Mouse (Mus musculus) stomach, embryonic 16.5 days (tissue): ENCODE data around the gene Fgfr1op2. TPM values are rescaled to one million over a fixed set of nuclear protein-coding genes. Genes with fewer than 3 reads are reported as not detected.
"Not testable (repeated sequence)": the region's sequence is repeated elsewhere in the genome, so short reads cannot be mapped to it uniquely, and the experiment has no call there.

Experiments
- ATAC-seq: fragments of 200-750 bp; cut with Nextera tagmentation; 2 replicates; pipeline ENCODE4 v1.8.0; 2017; ENCODE audit warnings: moderate number of reproducible peaks, moderate TSS enrichment; ENCODE audit not compliant: insufficient read depth, low FRiP score
- H3K27ac ChIP-seq: fragments of 300-500 bp; sonication (generic); 2 replicates; pipeline ENCODE4 v1.5.1; 2014; ENCODE audit warnings: low read length
- H3K27me3 ChIP-seq: fragments of 300-500 bp; sonication (generic); 2 replicates; pipeline ENCODE4 v1.6.1; 2014; ENCODE audit warnings: low read length, control low read depth, mixed read lengths; ENCODE audit not compliant: control insufficient read depth, insufficient read depth
- H3K36me3 ChIP-seq: fragments of 300-500 bp; sonication (generic); 2 replicates; pipeline ENCODE4 v1.6.1; 2014; ENCODE audit warnings: low read length; ENCODE audit not compliant: control insufficient read depth, insufficient read depth
- H3K4me1 ChIP-seq: fragments of 300-500 bp; sonication (generic); 2 replicates; pipeline ENCODE4 v1.6.1; 2014; ENCODE audit warnings: low read length, control low read depth, mixed read lengths; ENCODE audit not compliant: control insufficient read depth, insufficient read depth
- H3K4me2 ChIP-seq: fragments of 300-500 bp; sonication (generic); 2 replicates; pipeline ENCODE4 v1.6.1; 2014; ENCODE audit warnings: low read depth, low read length, mixed read lengths
- H3K4me3 ChIP-seq: fragments of 300-500 bp; sonication (generic); replicated peaks from 2 replicates; pipeline ENCODE4 v1.5.1; 2014; ENCODE audit warnings: mild to moderate bottlenecking, low read length
- H3K9ac ChIP-seq: fragments of 300-500 bp; sonication (generic); 2 replicates; pipeline ENCODE4 v1.6.1; 2014; ENCODE audit warnings: low read length
- H3K9me3 ChIP-seq: fragments of 300-500 bp; sonication (generic); replicated peaks from 2 replicates; pipeline ENCODE4 v1.6.1; 2016; ENCODE audit warnings: low read length, control low read depth; ENCODE audit not compliant: control insufficient read depth
- WGBS: fragments of 180-500 bp; shearing (Covaris S2); extraction: QIAGEN DNeasy Blood & Tissue Kit; methylation state at CpG from one replicate; pipeline ENCODE4 v1.1.7; 2014; 5-methylcytosine and 5-hydroxymethylcytosine counted together
- polyA plus RNA-seq: library from polyadenylated mRNA; unstranded; fragments of >200 nt; fragmentation: Nextera tagmentation; extraction: Ambion mirVana; gene quantifications from 2 replicates; pipeline ENCODE4 v1.2.1, GENCODE M21; 2015

Fgfr1op2 gene
- polyA plus RNA-seq, 1 experiment from 2014 or later = 98.8 TPM

DNA sequence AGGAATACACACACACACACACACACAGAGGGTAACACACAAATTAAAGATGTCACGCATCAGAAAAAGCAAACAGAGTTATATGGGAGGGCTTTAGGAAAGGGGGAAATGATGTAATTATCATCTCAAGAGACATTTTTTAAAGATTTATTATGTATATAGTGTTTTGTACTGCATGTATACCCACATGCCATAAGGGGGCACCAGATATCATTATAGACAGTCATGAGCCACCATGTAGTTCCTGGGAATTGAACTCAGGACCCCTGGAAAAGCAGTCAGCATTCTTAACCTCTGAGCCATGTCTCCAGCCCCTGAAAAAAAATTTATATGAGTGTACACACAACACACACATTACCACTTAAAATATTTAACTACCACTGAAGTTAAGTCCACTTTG, 32.4 kb upstream of the Fgfr1op2 start:
- 88% methylated on average over 1 of the region's 1 CpGs for WGBS
- no peak for ATAC-seq
- H3K9ac ChIP-seq = no peak overlapping the region
- H3K36me3 ChIP-seq = peaks cover 7% of the 10 kb centered on the region; the same call in 1 of the 2 replicates
- H3K4me1 ChIP-seq = no peaks in the 10 kb centered on the region
- no peak overlapping the region for H3K4me2 ChIP-seq
- H3K27me3 ChIP-seq = no peaks in the 10 kb centered on the region
- no peaks in the 10 kb centered on the region for H3K9me3 ChIP-seq
- H3K4me3 ChIP-seq = no peak overlapping the region
- no peak overlapping the region for H3K27ac ChIP-seq

DNA sequence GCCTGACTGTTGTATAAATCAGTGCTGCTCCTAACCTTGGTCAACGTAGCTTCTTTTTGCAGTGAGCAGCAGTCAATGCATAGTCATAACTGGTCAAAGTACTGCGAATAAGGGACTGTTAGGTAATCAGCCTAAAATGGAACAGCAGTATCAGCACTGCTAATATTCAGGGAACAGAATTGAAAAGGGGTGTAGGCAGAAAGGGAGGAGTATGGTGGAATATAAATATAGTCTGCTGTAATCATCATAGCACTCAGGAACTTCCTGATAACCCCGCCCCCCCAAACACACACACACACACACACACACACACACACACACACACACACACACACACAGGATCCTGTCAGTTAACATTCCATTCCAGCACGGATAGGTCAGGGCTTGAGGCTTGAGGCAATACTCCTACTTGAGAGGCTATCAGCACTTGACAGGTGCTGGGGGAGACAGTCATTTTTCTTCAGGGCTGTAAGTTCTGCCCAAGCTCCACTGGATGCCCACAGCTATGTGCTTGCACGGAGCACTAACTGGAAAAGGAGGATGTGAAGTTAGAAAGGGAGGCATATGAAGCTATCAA, 31.6 kb upstream of the Fgfr1op2 start:
- H3K27me3 ChIP-seq = no peaks in the 10 kb centered on the region
- H3K36me3 ChIP-seq = peaks cover 11% of the 10 kb centered on the region
- H3K4me1 ChIP-seq = no peaks in the 10 kb centered on the region
- no peaks in the 10 kb centered on the region for H3K9me3 ChIP-seq
- H3K4me2 ChIP-seq = no peak overlapping the region
- H3K9ac ChIP-seq = no peak overlapping the region
- H3K27ac ChIP-seq = no peak overlapping the region
- ATAC-seq = no peak; the same call in 1 of the 2 replicates
- no peak overlapping the region for H3K4me3 ChIP-seq
- WGBS = 70% methylated on average over 5 of the region's 5 CpGs

DNA sequence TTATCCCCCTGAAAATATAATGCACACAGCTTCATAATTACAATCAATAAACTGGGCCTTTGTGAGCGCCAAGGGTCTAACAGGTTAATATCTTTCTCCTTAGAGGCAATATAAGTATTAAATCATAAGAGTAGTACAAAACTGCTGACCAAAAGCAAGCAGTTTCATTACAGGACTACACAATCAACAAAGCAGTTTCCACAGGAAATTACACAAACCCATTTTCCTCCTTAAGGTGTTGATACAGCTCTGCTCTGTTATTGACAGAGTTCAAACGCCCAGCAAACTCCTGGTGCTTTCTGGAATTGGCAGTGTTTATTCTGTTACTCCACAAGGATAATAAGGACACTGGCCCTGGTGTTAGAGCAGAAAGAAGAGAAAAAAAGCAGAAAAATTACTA, 26.6 kb upstream of the Fgfr1op2 start:
- no peak for ATAC-seq
- no peaks in the 10 kb centered on the region for H3K4me1 ChIP-seq
- H3K27me3 ChIP-seq = no peaks in the 10 kb centered on the region
- WGBS = 76% methylated on average over 2 of the region's 2 CpGs
- H3K4me3 ChIP-seq = no peak overlapping the region
- no peaks in the 10 kb centered on the region for H3K9me3 ChIP-seq
- no peak overlapping the region for H3K27ac ChIP-seq
- H3K9ac ChIP-seq = no peak overlapping the region
- peaks cover 26% of the 10 kb centered on the region for H3K36me3 ChIP-seq
- H3K4me2 ChIP-seq = no peak overlapping the region

DNA sequence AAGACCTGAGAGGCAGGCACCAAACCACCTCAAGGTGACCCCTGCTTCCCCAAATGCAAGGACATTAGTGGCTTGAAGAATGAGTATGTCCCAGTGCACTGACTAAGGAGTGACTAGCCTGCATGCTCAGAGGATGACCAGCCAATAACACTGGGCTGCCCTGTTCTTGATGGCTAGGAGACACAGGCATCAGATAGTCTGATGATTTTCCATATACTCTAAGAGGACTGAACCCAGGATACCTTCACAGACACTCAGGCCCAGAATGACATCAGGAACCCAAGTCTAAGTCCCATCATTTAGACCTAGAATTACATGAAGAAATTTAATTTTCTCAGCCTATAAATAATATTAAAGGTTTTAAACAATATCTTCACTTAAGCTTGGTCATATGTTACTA, 25.7 kb upstream of the Fgfr1op2 start:
- Histone ChIP-seq H3K27me3 (no peaks in the 10 kb centered on the region), H3K36me3 (peaks cover 32% of the 10 kb centered on the region), H3K4me1 (no peaks in the 10 kb centered on the region), H3K4me2 (no peak overlapping the region), H3K27ac (no peak overlapping the region), H3K4me3 (no peak overlapping the region), H3K9ac (no peak overlapping the region), H3K9me3 (no peaks in the 10 kb centered on the region)
- ATAC-seq = no peak

DNA sequence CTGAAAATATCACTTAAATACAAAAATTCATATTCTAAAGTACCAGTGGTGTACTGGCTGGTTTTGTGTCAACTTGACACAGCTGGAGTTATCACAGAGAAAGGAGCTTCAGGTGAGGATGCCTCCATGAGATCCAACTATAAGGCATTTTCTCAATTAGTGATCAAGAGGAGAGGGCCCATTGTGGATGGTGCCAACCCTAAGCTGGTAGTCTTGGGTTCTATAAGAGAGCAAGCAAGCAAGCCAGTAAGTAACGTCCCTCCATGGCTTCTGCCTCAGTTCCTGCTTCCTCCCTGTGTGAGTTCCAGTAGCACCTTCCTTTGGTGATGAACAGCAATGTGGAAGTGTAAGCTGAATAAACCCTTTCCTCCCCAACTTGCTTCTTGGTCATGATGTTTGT, 14.5 kb upstream of the Fgfr1op2 start:
- not testable (repeated sequence) for H3K27me3 ChIP-seq, H3K4me2 ChIP-seq, H3K9me3 ChIP-seq, H3K9ac ChIP-seq, H3K4me1 ChIP-seq, H3K4me3 ChIP-seq, ATAC-seq, H3K27ac ChIP-seq
- H3K36me3 ChIP-seq = peaks cover 18% of the 10 kb centered on the region; the same call in 1 of the 2 replicates
- WGBS = 81% methylated on average over 1 of the region's 1 CpGs

DNA sequence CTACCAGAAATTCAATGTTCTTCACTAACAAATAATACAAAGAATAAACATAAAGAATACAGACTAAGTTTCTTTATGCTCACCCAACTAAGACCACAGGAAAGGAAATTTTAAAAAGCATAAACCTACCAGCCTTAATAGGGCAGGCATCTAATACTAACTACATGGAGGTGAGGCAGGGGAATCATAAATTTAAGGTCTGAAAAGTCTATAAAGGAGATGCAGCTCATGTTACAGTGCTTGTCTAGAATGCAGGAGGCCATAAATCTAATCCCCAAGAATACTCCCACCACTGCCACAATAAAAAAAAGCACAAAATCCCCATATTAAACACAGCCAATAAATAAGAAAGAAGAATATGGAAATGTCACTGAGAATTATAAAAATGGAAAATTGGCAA, 4.9 kb upstream of the Fgfr1op2 start:
- peaks cover 12% of the 10 kb centered on the region; the same call in 1 of the 2 replicates for H3K4me1 ChIP-seq
- no peak overlapping the region for H3K4me3 ChIP-seq
- no peak overlapping the region for H3K4me2 ChIP-seq
- no peaks in the 10 kb centered on the region for H3K9me3 ChIP-seq
- ATAC-seq = no peak
- no peak overlapping the region for H3K27ac ChIP-seq
- no peaks in the 10 kb centered on the region for H3K27me3 ChIP-seq
- no peaks in the 10 kb centered on the region for H3K36me3 ChIP-seq
- H3K9ac ChIP-seq = no peak overlapping the region

DNA sequence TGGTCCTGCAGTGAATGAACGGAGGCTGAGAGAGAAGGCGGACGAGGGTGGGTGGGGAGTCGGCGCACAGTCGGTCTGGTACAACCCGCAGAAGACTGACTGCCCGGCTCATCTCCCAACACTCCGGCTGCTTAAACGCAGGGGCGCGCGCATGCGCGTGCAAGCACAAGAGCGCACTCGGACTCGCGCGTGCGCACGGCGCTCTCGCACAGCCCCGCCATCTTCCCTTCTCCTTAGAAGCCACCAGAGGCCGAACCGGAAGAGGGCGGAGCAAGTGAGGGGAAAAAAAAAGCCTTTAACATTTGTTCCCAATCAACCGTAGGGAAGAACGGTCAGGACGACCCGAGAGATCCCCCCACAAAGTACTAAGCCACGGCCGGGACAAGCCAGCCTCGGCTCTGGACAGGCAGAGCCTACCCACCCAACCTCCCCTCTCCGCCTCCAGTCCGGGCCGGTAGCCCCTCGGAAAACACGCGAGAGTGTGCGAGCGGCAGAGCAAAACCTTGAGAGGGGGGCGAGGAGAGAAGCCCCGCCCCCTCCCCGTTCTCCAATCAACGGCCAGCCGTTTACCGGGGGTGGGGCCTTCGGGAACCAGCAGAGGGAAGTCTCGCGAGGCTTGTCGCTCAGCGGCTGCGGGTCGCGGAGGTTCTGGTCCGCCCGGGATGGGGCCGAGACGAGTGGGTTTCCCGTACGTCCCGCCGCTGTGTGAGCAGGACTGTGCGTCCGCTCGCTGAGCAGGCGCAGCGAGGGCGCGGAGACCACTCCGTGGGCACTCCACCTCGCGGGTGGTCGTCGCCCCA, 507 bp downstream of the Fgfr1op2 start, which contains the start of gene Ints13:
Ints13 (minus strand) TSS at position 526 of the 800 bp plus-strand sequence.
- no peaks in the 10 kb centered on the region for H3K27me3 ChIP-seq
- H3K27ac ChIP-seq = peak within 1 kb of the TSS; percentile 99
- no peaks in the 10 kb centered on the region for H3K36me3 ChIP-seq
- under 1% methylated on average over 77 of the region's 77 CpGs for WGBS
- peak; percentile 95 for ATAC-seq
- H3K4me1 ChIP-seq = peaks cover 22% of the 10 kb centered on the region
- H3K4me2 ChIP-seq = peak within 1 kb of the TSS; percentile 83
- no peaks in the 10 kb centered on the region for H3K9me3 ChIP-seq
- peak within 1 kb of the TSS; percentile 100 for H3K9ac ChIP-seq
- H3K4me3 ChIP-seq = peak within 1 kb of the TSS; percentile 96

DNA sequence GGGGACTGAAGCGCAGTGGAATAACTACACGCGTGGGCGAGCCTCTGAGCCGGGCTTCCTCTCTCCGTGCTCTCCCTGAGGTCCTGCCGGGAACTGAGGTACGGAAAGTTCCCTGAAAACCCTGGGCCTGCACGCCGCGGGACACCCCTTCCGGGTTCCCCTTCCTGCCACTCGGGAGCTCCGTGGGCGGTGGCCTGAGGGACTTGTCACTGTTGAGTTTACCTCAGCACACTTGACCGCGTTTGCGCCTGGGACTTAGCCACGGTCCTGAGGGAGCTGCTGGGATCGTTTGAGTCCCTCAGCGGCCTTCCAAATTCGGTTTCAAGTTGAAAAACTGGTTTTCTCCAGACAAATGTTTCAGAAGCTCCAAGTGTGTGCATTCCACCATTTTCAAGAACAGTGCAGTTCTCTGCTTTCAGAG, 1.1 kb downstream of the Fgfr1op2 start:
- Histone ChIP-seq H3K27me3 (no peaks in the 10 kb centered on the region), H3K4me1 (peaks cover 22% of the 10 kb centered on the region), H3K9ac (peak overlapping the region; percentile 100), H3K9me3 (no peaks in the 10 kb centered on the region), H3K36me3 (no peaks in the 10 kb centered on the region), H3K4me3 (peak overlapping the region; percentile 96), H3K27ac (peak overlapping the region; percentile 99), H3K4me2 (peak overlapping the region; percentile 83)
- under 1% methylated on average over 22 of the region's 22 CpGs for WGBS
- ATAC-seq = peak; percentile 51

DNA sequence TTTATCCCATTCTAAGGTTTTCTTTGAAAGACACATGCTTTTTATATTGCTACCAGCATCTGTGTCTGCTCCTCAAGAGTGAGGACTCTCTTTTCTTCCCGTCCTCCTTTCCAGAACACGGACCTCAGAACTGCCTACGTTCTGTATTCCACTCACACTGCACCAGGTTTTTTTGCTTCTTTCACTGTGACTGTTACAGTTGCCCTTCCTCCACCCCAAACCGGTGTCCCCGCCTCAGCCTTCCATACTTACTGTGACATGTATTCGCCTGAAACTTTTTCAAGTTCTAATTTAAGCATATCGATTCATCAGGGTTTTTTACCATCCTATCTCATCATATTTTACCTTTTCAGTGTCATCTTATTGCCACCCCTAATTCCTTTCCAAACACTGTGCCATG, 1.6 kb downstream of the Fgfr1op2 start:
- peak overlapping the region; percentile 96 for H3K4me3 ChIP-seq
- peak overlapping the region; percentile 99 for H3K27ac ChIP-seq
- H3K9me3 ChIP-seq = no peaks in the 10 kb centered on the region
- H3K9ac ChIP-seq = peak overlapping the region; percentile 100
- no peak for ATAC-seq
- H3K27me3 ChIP-seq = no peaks in the 10 kb centered on the region
- no peaks in the 10 kb centered on the region for H3K36me3 ChIP-seq
- peaks cover 22% of the 10 kb centered on the region for H3K4me1 ChIP-seq
- WGBS = 6% methylated on average over 7 of the region's 7 CpGs
- H3K4me2 ChIP-seq = peak overlapping the region; percentile 83
